Mouse (Mus musculus) layer of hippocampus, adult 11-12 months (tissue): ENCODE data around the gene Suv39h2.

Source experiments
- DNase-seq: peaks from one replicate; pipeline ENCODE4 v3.0.0; 2022; ENCODE audit warnings: low spot score

Suv39h2 gene

DNA sequence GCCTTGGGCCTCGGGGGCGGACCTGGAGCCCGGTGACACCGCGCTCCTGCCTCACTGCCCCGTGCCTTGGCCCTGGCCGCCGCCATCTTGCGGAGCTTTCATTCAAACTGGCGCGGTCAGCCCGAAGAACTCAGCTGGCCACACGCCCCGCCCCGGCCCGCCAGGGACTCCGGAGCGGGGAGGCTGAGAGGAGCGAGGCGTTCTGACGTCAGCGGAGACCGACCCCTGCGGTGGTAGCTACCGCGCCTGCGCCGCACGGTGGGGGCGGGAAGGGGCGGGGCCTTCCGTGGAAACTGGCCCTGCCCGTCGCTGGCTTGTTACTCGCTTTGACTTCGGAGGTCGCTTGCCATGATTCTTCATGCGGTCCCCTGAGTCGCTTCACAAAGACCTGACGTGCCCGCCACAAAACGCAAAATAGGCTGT is at the start of gene Suv39h2:
Gene Suv39h2 (minus strand): TSS at position 171 of the 423 bp plus-strand sequence.
- DNase-seq = peak; percentile 94

DNA sequence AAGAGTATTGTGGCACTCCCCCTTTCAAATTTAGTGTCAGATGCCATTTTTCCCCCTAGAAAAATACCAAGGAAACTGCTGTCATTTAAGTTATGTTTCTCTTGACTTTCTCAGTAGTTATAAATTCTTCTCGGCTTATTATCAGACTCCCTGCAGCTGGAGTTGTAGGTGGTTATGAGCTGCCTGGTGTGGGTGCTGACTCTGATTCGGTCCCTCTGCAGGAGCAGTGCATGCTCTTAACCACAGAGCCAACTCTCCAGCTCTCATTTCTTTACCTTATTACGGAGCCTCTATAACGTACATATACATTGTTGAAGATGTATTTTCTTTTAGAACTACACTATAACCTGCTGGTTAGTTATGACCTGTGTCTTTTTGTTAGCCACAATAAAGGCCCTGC is 47.7 kb upstream of the Suv39h2 start:
- no peak for DNase-seq

GRCm38 (mm10) chr2:3512552-3513454 is 38.0 kb upstream of the Suv39h2 start, which contains the start of the genes Gm45902, Hspa14 and Cdnf:
Gene Gm45902 (minus strand): TSS chr2:3512790.
Gene Hspa14 (minus strand): TSS chr2:3512814.
Gene Cdnf (plus strand): TSS chr2:3513030.
- DNase-seq = peak; percentile 98

GRCm38 (mm10) chr2:3512076-3512475 is 37.2 kb upstream of the Suv39h2 start:
- peak; percentile 10 for DNase-seq

- DNase-seq = no peak
Observed at GRCm38 (mm10) chr2:3500886-3501285, 26.1 kb upstream of the Suv39h2 start.

- DNase-seq = no peak
Observed at GRCm38 (mm10) chr2:3499543-3499942, 24.7 kb upstream of the Suv39h2 start.

GRCm38 (mm10) chr2:3493833-3494409 is 19.1 kb upstream of the Suv39h2 start:
- DNase-seq = no peak

DNA sequence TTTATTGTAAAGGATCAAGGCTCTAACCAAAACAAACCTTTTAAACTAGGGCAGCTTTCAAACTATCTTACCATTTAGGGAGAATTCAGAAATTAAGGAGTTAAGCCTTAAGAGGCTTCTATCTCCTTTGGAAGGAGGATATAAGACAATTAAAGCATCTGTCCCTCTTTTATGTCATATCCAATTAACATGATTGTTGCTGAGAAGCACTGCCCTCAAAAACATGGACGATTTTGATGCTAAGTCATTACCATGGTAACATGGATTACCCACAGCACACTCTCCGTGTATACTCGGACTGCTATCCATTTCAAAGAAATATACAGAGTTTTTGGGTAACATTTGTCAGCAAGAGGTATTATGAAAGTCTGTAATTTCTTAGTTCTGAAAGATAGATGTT is 15.0 kb upstream of the Suv39h2 start:
- no peak for DNase-seq

- no peak for DNase-seq
Observed at GRCm38 (mm10) chr2:3480239-3480638, 5.4 kb upstream of the Suv39h2 start.

GRCm38 (mm10) chr2:3475746-3476251 is 968 bp upstream of the Suv39h2 start:
- no peak for DNase-seq

DNA sequence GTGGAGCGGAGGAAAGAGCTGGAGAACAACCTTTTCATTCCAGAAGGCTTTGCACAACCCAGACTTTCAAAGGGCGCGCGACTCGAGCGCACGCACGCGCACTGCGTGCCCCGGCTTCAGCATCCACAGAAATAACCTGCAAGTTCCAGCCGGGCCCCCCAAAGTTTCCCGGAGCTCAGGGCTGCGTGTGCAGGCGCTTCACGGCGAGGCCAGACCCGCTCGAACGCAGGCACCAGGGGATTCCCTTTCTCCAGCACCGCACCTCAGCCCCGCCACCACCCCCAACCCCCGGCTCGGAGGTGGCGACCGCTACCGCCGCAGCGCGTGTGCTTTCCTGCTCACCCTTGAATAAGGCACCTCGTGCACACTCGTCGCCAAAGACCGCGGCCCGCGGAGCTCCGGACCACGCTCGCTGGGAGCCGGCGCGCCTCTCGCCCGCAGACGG is 448 bp downstream of the Suv39h2 start:
- peak; percentile 69 for DNase-seq

GRCm38 (mm10) chr2:3473891-3474290 is 940 bp downstream of the Suv39h2 start:
- DNase-seq = no peak

- no peak for DNase-seq
Observed at GRCm38 (mm10) chr2:3456590-3456989, 18.2 kb downstream of the Suv39h2 start.

DNA sequence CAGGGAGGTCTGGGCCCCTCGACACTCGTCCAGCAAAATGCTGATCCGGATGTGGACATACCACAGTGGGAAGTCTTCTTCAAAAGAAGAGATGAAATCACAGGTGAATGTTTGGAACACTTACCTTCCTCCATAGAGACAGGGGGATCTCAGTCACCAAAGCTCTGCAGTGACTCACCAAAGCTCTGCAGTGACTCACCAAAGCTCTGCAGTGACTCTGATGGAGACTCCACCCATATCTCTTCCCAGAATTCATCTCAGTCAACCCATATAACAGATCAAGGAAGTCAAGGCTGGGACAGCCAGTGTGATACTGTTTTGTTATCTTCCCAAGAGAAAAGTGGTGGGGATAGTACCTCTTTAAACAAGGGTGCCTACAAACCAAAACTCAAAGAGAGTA is 21.7 kb downstream of the Suv39h2 start:
- DNase-seq = no peak

DNA sequence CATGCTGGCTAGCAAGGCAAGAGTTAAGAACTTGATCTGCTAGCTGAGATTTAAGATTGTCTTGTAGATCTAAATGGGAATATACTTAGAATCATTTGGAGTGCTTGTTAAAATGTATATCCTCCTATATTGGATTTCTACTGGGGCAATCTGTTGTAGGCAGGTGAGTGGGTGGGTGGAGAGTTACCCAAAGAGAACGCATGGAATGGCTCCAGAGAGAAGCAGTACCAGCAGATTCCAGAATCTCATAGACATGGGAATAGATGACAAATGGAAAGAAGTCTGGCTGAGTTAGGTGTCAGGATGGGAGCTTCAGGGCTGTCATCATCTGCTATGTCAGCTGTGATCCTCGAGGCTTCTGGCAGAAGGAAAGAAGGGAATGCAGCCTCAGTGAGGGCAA is 25.4 kb downstream of the Suv39h2 start:
- DNase-seq = peak; percentile 37

- DNase-seq = no peak
Observed at GRCm38 (mm10) chr2:3445984-3446383, 28.8 kb downstream of the Suv39h2 start.

DNA sequence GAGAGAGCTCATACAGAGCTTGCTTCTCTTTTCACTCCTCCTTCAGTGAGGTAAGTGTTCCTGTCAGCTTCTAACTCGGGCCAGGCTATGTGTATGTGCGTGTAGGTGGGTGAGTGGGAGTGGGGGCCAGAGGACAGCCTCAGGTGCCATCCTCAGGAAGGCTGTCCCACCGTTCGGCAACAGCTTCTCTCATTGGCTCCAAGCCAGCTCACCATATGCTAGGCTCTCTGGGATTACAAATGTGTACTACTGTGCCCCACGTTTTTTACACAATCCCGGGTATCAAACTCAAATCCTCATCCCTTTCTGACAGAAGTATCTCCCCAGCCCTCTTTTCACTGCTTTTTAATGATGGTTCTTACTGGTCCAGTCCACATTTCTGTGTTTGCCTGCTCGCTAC is 30.6 kb downstream of the Suv39h2 start:
- peak; percentile 57 for DNase-seq

GRCm38 (mm10) chr2:3437956-3438355 is 36.9 kb downstream of the Suv39h2 start:
- no peak for DNase-seq

GRCm38 (mm10) chr2:3435369-3436061 is 39.3 kb downstream of the Suv39h2 start:
- DNase-seq = no peak

GRCm38 (mm10) chr2:3430956-3431355 is 43.9 kb downstream of the Suv39h2 start:
- DNase-seq = no peak

DNA sequence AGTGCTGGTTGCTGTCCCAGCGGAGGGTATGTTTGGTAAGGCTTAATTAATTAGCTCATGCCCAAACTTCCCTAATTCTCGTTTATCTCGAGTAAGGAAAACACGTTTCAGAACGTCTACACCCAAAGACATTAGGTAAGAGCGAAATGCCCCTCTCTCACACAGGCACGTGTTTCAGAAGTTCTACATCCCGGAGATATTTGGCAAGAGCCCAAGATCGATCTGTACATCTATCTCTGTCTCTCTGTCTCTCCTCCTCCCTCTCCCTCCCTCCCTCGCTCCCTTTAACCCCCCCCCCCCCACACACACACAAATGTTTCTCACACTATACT is 50.3 kb downstream of the Suv39h2 start:
- DNase-seq = no peak

GRCm38 (mm10) chr2:3423841-3424578 is 50.8 kb downstream of the Suv39h2 start, which contains the start of gene Dclre1c:
Gene Dclre1c (plus strand): TSS chr2:3424131.
- peak; percentile 92 for DNase-seq
